Mouse (Mus musculus): ENCODE results near the gene Gnl2. TPM values are rescaled to one million over a fixed set of nuclear protein-coding genes. Genes with fewer than 3 reads are reported as not detected.

Gene Gnl2
- polyA plus RNA-seq, 2 experiments from 2014 or later = 72.3 to 96.7 TPM

DNA sequence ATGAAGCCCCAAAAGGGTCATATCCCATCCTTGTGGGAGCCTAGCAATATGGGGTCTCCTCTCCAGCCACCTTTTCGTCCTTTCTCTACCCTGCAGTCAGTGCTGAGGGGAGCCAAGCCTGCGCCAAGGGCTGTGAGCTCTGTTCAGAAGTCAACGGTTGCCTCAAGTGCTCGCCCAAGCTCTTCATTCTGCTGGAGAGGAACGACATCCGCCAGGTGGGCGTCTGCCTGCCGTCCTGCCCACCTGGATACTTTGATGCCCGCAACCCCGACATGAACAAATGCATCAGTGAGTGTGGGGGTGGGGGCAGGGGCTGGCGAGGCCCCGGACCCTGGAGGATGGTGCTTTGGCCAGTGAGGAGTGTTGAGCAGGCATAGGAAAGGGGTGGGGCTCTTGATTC, 11.5 kb upstream of the Gnl2 start:
- no peak for ATAC-seq

- ATAC-seq = no peak
Observed at GRCm38 (mm10) chr4:125007460-125007859, 8.9 kb upstream of the Gnl2 start.

- ATAC-seq = no peak
Observed at GRCm38 (mm10) chr4:125008220-125008619, 8.2 kb upstream of the Gnl2 start.

GRCm38 (mm10) chr4:125008712-125009111, 7.7 kb upstream of the Gnl2 start:
- ATAC-seq = no peak

GRCm38 (mm10) chr4:125017431-125017830, 1.0 kb downstream of the Gnl2 start:
- ATAC-seq = no peak

DNA sequence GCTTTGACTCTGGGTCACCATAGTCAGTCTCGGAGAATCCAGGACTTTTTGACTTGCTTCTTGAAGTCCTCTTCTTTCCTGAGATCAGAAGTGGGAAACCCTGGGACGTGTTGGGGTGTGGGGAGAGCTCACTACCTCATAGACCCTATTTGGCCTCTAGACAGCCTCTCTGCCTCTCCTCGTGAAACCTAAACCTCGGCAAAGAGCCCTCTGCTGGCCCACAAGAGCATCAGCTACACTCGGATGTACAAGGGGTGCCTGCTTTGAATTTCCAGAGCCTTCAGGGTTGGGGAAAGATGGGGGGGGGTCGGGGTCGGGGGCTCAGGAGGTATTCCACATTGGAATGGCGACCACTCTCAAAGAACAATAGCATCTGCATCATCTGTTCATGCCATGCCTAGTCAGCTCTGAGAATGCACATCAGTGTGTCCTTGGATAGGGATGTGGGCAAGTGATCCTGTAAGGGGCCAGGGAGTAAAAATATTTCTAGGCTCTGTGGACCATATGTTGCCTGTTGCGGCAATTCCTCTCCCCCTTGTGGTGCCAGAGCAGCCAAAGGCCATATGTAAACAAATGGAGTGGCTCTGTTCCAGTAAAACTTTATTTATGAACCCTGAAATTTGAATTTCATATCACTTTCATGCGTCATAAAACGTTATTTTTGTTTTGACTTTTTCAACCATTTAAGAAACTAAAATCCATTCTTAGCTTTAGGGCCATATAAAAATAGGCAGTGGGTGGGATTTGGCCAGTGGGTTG, 4.6 kb downstream of the Gnl2 start:
- ATAC-seq = no peak

GRCm38 (mm10) chr4:125029891-125030614, 13.7 kb downstream of the Gnl2 start:
- peak; percentile 100 for ATAC-seq

GRCm38 (mm10) chr4:125034341-125034740, 18.0 kb downstream of the Gnl2 start:
- ATAC-seq = no peak

- no peak for ATAC-seq
Observed at GRCm38 (mm10) chr4:125044454-125044853, 28.1 kb downstream of the Gnl2 start.

DNA sequence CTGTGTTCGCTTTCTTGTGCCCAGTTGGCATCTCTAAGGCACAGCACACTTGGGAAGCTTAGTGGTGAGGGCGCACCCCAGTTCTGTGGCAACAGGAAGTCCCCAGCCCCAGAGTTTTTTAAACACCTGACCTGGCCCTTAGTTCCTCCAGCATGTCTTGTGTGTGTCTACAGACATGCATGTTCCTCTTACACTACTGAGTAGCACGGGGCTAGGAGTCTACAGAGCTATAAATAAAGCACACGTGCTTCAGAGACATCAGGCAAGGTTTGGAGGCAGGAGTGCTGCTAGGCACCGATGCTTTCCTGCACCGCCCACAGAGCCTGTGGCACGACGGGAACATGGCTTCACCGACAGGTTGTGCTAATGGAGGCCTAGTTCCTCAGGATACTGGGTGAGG, 39.0 kb downstream of the Gnl2 start:
- ATAC-seq = no peak

- ATAC-seq = no peak
Observed at GRCm38 (mm10) chr4:125056476-125056875, 40.1 kb downstream of the Gnl2 start.

- no peak for ATAC-seq
Observed at GRCm38 (mm10) chr4:125057273-125057672, 40.9 kb downstream of the Gnl2 start.

GRCm38 (mm10) chr4:125058033-125058432, 41.6 kb downstream of the Gnl2 start:
- ATAC-seq = no peak

DNA sequence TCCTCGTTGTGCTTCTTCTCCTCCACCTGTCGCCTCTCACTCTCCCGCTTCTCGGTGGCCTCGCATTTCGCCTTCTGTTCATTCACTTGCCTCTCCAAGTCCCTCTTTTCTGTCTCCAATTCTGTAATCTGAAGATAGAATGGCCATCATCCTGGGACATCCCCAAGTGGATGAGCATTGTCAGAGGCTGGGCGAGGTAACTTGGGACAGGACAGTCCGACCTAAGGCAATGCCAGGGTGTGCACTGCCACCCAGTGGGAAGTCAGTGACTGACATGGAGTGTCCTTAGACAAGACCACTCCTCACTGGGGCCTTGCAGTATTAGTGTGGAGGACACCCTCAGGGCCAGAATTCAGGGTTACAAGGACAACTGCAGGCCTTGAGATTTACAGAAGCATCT, 42.6 kb downstream of the Gnl2 start:
- peak; percentile 54 for ATAC-seq

- ATAC-seq = no peak
Observed at GRCm38 (mm10) chr4:125063829-125064228, 47.4 kb downstream of the Gnl2 start.

GRCm38 (mm10) chr4:125065517-125066307, 49.3 kb downstream of the Gnl2 start, which contains the start of gene Dnali1:
Gene Dnali1, minus strand, starts transcription at chr4:125065703.
- ATAC-seq = peak; percentile 48

DNA sequence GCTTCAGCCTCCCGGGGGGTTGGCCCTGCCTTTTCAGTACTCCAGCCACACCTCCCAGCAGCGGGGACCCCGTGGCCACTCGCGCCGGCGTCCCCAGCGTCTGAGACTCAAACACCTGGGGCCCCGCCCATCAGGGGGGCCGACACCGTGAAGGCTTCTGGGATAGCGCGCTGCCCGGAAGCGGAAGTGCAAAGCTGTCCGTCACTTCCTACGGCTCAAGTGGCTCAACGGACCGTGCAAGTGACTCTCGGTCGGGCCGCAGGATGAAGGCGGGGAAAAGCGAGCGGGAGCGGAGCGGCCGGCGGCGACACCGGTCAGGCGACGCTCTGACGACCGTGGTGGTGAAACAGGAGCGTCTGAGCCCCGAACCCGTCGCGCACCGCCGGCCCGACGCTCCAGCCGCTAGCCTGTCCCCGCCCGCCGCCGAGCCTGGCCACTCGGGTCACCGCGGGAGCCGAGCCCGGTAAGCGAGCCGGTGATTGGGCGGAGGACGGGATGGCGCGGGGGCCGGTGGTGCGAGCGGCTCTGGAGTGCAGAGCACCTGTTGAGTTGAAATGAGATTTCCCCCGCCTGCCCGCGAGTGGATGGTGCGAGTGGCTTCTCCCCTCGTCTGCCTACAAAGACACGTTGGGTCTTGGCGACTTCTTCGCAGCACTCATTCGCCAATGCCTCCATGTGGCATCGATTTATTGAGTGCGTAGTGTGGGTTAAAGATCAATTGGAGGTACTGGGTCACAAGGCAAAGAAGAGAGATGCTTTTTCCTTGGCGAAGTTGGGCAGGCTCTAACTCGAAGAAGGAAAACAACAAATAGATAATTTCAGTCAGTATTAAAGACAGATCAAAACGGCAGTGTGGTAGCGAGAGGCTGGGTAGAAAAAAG, 50.3 kb downstream of the Gnl2 start, which contains the start of gene Snip1:
TSS of gene Snip1 (plus strand) at position 183 of the 881 bp plus-strand sequence.
- peak; percentile 94 for ATAC-seq

DNA sequence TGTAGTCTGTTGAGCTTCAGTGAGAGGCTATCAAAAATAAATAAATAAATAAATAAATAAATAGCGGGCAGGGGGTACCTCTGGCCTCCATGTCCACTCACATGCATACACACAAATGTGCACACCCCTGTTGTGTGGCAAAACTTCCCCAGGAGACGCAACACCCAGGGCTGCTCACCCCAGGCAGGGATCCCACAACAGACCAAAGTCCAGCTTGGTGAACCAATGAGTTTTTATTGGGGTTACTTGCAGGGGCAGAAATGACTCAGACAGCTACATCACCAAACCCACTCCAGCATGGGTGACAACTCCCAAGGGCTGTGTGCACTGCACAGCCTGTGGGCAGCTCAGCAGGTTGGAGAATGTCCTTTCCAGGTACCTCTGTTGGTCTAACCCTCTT, 61.3 kb downstream of the Gnl2 start:
- no peak for ATAC-seq

GRCm38 (mm10) chr4:125078698-125079097, 62.3 kb downstream of the Gnl2 start:
- ATAC-seq = no peak

GRCm38 (mm10) chr4:125084403-125085345, 68.3 kb downstream of the Gnl2 start, which contains the start of gene Meaf6:
Gene Meaf6, plus strand, starts transcription at chr4:125085134.
- ATAC-seq = peak; percentile 88

DNA sequence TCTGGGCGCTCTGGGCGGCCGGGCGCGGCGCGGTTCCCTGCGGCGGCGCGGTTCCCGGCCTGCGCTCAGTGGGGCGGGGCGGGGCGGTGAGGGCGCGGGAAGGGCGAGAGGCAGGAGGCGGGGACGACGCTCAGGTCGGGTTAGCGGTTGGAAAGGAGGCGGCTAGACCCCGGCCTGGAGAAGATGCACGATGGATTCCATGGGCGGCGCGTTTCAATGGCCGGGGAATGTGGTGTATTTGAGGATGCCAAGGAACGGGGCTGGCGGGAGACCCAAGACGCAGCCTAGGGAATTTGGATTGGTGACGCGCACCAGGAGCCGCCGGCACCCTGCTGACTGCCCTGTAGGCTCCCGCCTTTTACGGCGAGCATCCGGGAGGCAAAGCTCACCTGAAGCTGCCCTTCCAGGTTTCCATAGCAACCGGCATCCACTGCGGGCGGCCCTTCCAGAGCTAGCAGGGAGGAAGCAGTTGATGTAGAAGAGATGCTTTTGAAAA, 69.0 kb downstream of the Gnl2 start:
- peak; percentile 65 for ATAC-seq
